Mouse (Mus musculus): ENCODE results near the gene Abhd10. TPM values are rescaled to one million over a fixed set of nuclear protein-coding genes. Genes with fewer than 3 reads are reported as not detected.
A peak's percentile ranks its signal among the peaks of the same experiment; 100 is the strongest.

The Abhd10 gene
- polyA plus RNA-seq, 1 experiment from 2014 or later = 44.8 TPM

GRCm38 (mm10) chr16:45724061-45724741 lies 18.6 kb downstream of the Abhd10 start, which contains the start of gene Tagln3:
TSS of gene Tagln3 (minus strand) at chr16:45724608.
- Histone ChIP-seq H3K4me2 (peak within 1 kb of the TSS; percentile 75), H3K9me3 (no peaks in the 10 kb centered on the region), H3K4me3 (peak within 1 kb of the TSS; percentile 62), H3K36me3 (peaks cover 24% of the 10 kb centered on the region), H3K4me1 (replicated peaks) (peaks cover 57% of the 10 kb centered on the region), H3K27me3 (no peaks in the 10 kb centered on the region), H3K27ac (replicated peaks) (peak within 1 kb of the TSS; percentile 99), H3K9ac (peak within 1 kb of the TSS; percentile 87)
- WGBS = under 1% methylated on average over 30 of the region's 30 CpGs
- ATAC-seq (ENCODE audit: low read depth) = peak; percentile 80

GRCm38 (mm10) chr16:45723172-45723901 lies 19.4 kb downstream of the Abhd10 start:
- Histone ChIP-seq H3K4me1 (replicated peaks) (peaks cover 62% of the 10 kb centered on the region), H3K4me3 (peak overlapping the region; percentile 62), H3K4me2 (peak overlapping the region; percentile 75), H3K9ac (peak overlapping the region; percentile 87), H3K36me3 (peaks cover 32% of the 10 kb centered on the region), H3K27me3 (no peaks in the 10 kb centered on the region), H3K9me3 (no peaks in the 10 kb centered on the region), H3K27ac (replicated peaks) (peak overlapping the region; percentile 99)
- WGBS = 23% methylated on average over 6 of the region's 6 CpGs
- ATAC-seq (ENCODE audit: low read depth) = peak; percentile 48

GRCm38 (mm10) chr16:45722460-45722951 lies 20.2 kb downstream of the Abhd10 start:
- no peaks in the 10 kb centered on the region for H3K27me3 ChIP-seq
- H3K36me3 ChIP-seq = peaks cover 39% of the 10 kb centered on the region
- H3K4me3 ChIP-seq = peak overlapping the region; percentile 62
- peak overlapping the region; percentile 99 for H3K27ac ChIP-seq (replicated peaks)
- peak overlapping the region; percentile 75 for H3K4me2 ChIP-seq
- peak overlapping the region; percentile 87 for H3K9ac ChIP-seq
- H3K4me1 ChIP-seq (replicated peaks) = peaks cover 62% of the 10 kb centered on the region
- H3K9me3 ChIP-seq = no peaks in the 10 kb centered on the region
- no peak; the same call in 1 of the 2 replicates for ATAC-seq (ENCODE audit: low read depth)
- WGBS = 30% methylated on average over 3 of the region's 3 CpGs

- Histone ChIP-seq H3K36me3 (peaks cover 61% of the 10 kb centered on the region), H3K27me3 (no peaks in the 10 kb centered on the region), H3K4me2 (peak overlapping the region; percentile 75), H3K4me3 (0 out of 2 replicates have a peak overlapping the region, but pooled peaks have one; percentile 62), H3K9ac (peak overlapping the region; percentile 87), H3K9me3 (no peaks in the 10 kb centered on the region), H3K4me1 (replicated peaks) (peaks cover 50% of the 10 kb centered on the region), H3K27ac (replicated peaks) (no peak overlapping the region)
- 79% methylated on average over 10 of the region's 10 CpGs for WGBS
- ATAC-seq (ENCODE audit: low read depth) = no peak
These were observed 22.6 kb downstream of the Abhd10 start for GRCm38 (mm10) chr16:45720022-45720630.

- Histone ChIP-seq H3K27ac (replicated peaks) (no peak overlapping the region), H3K9me3 (no peaks in the 10 kb centered on the region), H3K4me3 (no peak overlapping the region), H3K9ac (no peak overlapping the region), H3K4me2 (no peak overlapping the region), H3K27me3 (no peaks in the 10 kb centered on the region), H3K4me1 (replicated peaks) (peaks cover 61% of the 10 kb centered on the region), H3K36me3 (peaks cover 77% of the 10 kb centered on the region)
- 95% methylated on average over 4 of the region's 4 CpGs for WGBS
- no peak for ATAC-seq (ENCODE audit: low read depth)
These were observed 24.5 kb downstream of the Abhd10 start for GRCm38 (mm10) chr16:45718296-45718695.

GRCm38 (mm10) chr16:45714489-45715150 lies 28.1 kb downstream of the Abhd10 start:
- H3K4me2 ChIP-seq = no peak overlapping the region
- H3K27me3 ChIP-seq = no peaks in the 10 kb centered on the region
- peaks cover 85% of the 10 kb centered on the region for H3K36me3 ChIP-seq
- H3K9me3 ChIP-seq = no peaks in the 10 kb centered on the region
- no peak overlapping the region for H3K27ac ChIP-seq (replicated peaks)
- WGBS = 86% methylated on average over 5 of the region's 5 CpGs
- ATAC-seq (ENCODE audit: low read depth) = no peak
- no peak overlapping the region for H3K4me3 ChIP-seq
- H3K9ac ChIP-seq = no peak overlapping the region
- H3K4me1 ChIP-seq (replicated peaks) = peaks cover 33% of the 10 kb centered on the region

GRCm38 (mm10) chr16:45713878-45714277 lies 28.9 kb downstream of the Abhd10 start:
- H3K27me3 ChIP-seq = no peaks in the 10 kb centered on the region
- H3K4me2 ChIP-seq = no peak overlapping the region
- no peaks in the 10 kb centered on the region for H3K9me3 ChIP-seq
- no peak for ATAC-seq (ENCODE audit: low read depth)
- no peak overlapping the region for H3K4me3 ChIP-seq
- peaks cover 26% of the 10 kb centered on the region; the same call in 1 of the 2 replicates for H3K4me1 ChIP-seq (replicated peaks)
- H3K36me3 ChIP-seq = peaks cover 83% of the 10 kb centered on the region
- H3K9ac ChIP-seq = no peak overlapping the region
- WGBS = 80% methylated on average over 1 of the region's 1 CpGs
- 0 out of 2 replicates have a peak overlapping the region, but pooled peaks have one; percentile 7 for H3K27ac ChIP-seq (replicated peaks)

- Histone ChIP-seq H3K9me3 (no peaks in the 10 kb centered on the region), H3K27ac (replicated peaks) (no peak overlapping the region), H3K27me3 (no peaks in the 10 kb centered on the region), H3K4me3 (no peak overlapping the region), H3K36me3 (peaks cover 81% of the 10 kb centered on the region), H3K4me1 (replicated peaks) (peaks cover 23% of the 10 kb centered on the region; the same call in 1 of the 2 replicates), H3K9ac (no peak overlapping the region), H3K4me2 (no peak overlapping the region)
- no peak for ATAC-seq (ENCODE audit: low read depth)
- 49% methylated on average over 5 of the region's 5 CpGs for WGBS
These were observed 29.5 kb downstream of the Abhd10 start for GRCm38 (mm10) chr16:45713261-45713660.

GRCm38 (mm10) chr16:45711263-45711662 lies 31.5 kb downstream of the Abhd10 start:
- ATAC-seq (ENCODE audit: low read depth) = no peak
- Histone ChIP-seq H3K27ac (replicated peaks) (no peak overlapping the region), H3K4me1 (replicated peaks) (peaks cover 23% of the 10 kb centered on the region; the same call in 1 of the 2 replicates), H3K9ac (no peak overlapping the region), H3K36me3 (peaks cover 63% of the 10 kb centered on the region), H3K4me3 (no peak overlapping the region), H3K27me3 (no peaks in the 10 kb centered on the region), H3K4me2 (no peak overlapping the region), H3K9me3 (no peaks in the 10 kb centered on the region)
- 74% methylated on average over 7 of the region's 7 CpGs for WGBS

GRCm38 (mm10) chr16:45699301-45699700 lies 43.5 kb downstream of the Abhd10 start:
- H3K27me3 ChIP-seq = no peaks in the 10 kb centered on the region
- 83% methylated on average over 5 of the region's 5 CpGs for WGBS
- no peak for ATAC-seq (ENCODE audit: low read depth)
- no peak overlapping the region for H3K9ac ChIP-seq
- H3K4me2 ChIP-seq = no peak overlapping the region
- no peaks in the 10 kb centered on the region for H3K9me3 ChIP-seq
- no peak overlapping the region for H3K27ac ChIP-seq (replicated peaks)
- no peaks in the 10 kb centered on the region for H3K36me3 ChIP-seq
- H3K4me1 ChIP-seq (replicated peaks) = peaks cover 7% of the 10 kb centered on the region
- no peak overlapping the region for H3K4me3 ChIP-seq

- H3K36me3 ChIP-seq = no peaks in the 10 kb centered on the region
- no peak overlapping the region for H3K4me3 ChIP-seq
- H3K9me3 ChIP-seq = no peaks in the 10 kb centered on the region
- H3K4me1 ChIP-seq (replicated peaks) = peaks cover 7% of the 10 kb centered on the region
- H3K27ac ChIP-seq (replicated peaks) = no peak overlapping the region
- no peaks in the 10 kb centered on the region for H3K27me3 ChIP-seq
- H3K9ac ChIP-seq = no peak overlapping the region
- ATAC-seq (ENCODE audit: low read depth) = peak; percentile 60; the same call in 1 of the 2 replicates
- WGBS = 50% methylated on average over 6 of the region's 6 CpGs
- H3K4me2 ChIP-seq = no peak overlapping the region
These were observed 44.8 kb downstream of the Abhd10 start for GRCm38 (mm10) chr16:45697996-45698395.

Data from neural tube, embryonic 13.5 days (tissue).